Mouse (Mus musculus) limb, embryonic 12.5 days (tissue): Measurements from ENCODE around the gene Olfr1212. TPM values are rescaled to one million over a fixed set of nuclear protein-coding genes. Genes with fewer than 3 reads are reported as not detected.

Experiments
- ATAC-seq: fragments of 200-750 bp; cut with Nextera tagmentation; 2 replicates; pipeline ENCODE4 v1.8.0; 2017; ENCODE audit warnings: low read depth, moderate TSS enrichment; ENCODE audit not compliant: insufficient number of reproducible peaks, insufficient read depth, low FRiP score, low TSS enrichment
- H3K27ac ChIP-seq: fragments of 300-500 bp; sonication (generic); 2 replicates; pipeline ENCODE4 v1.5.1; 2016; ENCODE audit warnings: mild to moderate bottlenecking, moderate library complexity
- H3K27me3 ChIP-seq: fragments of 300-500 bp; sonication (generic); 2 replicates; pipeline ENCODE4 v1.6.1; 2016; ENCODE audit warnings: mild to moderate bottlenecking, moderate library complexity
- H3K36me3 ChIP-seq: fragments of 300-500 bp; sonication (generic); 2 replicates; pipeline ENCODE4 v1.6.1; 2016; ENCODE audit warnings: mild to moderate bottlenecking, moderate library complexity
- H3K4me1 ChIP-seq: fragments of 300-500 bp; sonication (generic); replicated peaks from 2 replicates; pipeline ENCODE4 v1.6.1; 2016
- H3K4me2 ChIP-seq: fragments of 300-500 bp; sonication (generic); 2 replicates; pipeline ENCODE4 v1.6.1; 2016; ENCODE audit warnings: mild to moderate bottlenecking, moderate library complexity
- H3K4me3 ChIP-seq: fragments of 300-500 bp; sonication (generic); replicated peaks from 2 replicates; pipeline ENCODE4 v1.5.1; 2016; ENCODE audit warnings: mild to moderate bottlenecking
- H3K9ac ChIP-seq: fragments of 300-500 bp; sonication (generic); replicated peaks from 2 replicates; pipeline ENCODE4 v1.6.1; 2016; ENCODE audit warnings: mild to moderate bottlenecking, moderate library complexity
- H3K9me3 ChIP-seq: fragments of 300-500 bp; sonication (generic); 2 replicates; pipeline ENCODE4 v1.6.1; 2016; ENCODE audit warnings: mild to moderate bottlenecking, moderate library complexity
- WGBS: fragments of 180-500 bp; shearing (Covaris S2); methylation state at CpG from one replicate; pipeline ENCODE4 v1.1.7; 2016; 5-methylcytosine and 5-hydroxymethylcytosine counted together
- polyA plus RNA-seq: library from polyadenylated mRNA; unstranded; fragments of >200 nt; fragmentation: Nextera tagmentation; extraction: Ambion mirVana; gene quantifications from 2 replicates; pipeline ENCODE4 v1.2.1, GENCODE M21; 2016

Gene Olfr1212
- polyA plus RNA-seq: not detected in 2 replicates

DNA sequence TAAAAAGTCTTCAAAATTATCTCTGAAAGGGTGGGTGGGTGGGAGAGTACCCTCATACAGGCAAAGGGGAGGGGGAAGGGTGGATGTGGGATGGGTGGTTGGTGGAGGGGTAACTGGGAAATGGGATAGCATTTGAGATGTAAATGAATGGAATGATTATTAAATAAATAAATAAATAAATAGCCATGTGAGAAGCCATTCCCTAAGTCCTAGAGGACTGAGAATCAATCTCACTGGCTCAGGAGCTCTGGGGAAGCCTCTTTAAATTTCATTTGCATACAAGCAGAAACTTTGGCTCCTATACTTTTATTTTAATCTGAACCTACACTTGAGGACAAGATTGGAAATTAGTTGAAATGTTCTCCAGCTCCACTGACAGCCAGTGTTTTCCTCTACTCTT is at the start of gene Olfr1212:
Gene Olfr1212 (plus strand): TSS at position 301 of the 400 bp plus-strand sequence.
- Histone ChIP-seq H3K4me3 (no peak within 1 kb of the TSS), H3K9me3 (no peaks in the 10 kb centered on the region), H3K4me2 (no peak within 1 kb of the TSS), H3K27me3 (no peaks in the 10 kb centered on the region), H3K4me1 (no peaks in the 10 kb centered on the region), H3K36me3 (no peaks in the 10 kb centered on the region), H3K27ac (no peak within 1 kb of the TSS), H3K9ac (no peak within 1 kb of the TSS)
- no peak for ATAC-seq

DNA sequence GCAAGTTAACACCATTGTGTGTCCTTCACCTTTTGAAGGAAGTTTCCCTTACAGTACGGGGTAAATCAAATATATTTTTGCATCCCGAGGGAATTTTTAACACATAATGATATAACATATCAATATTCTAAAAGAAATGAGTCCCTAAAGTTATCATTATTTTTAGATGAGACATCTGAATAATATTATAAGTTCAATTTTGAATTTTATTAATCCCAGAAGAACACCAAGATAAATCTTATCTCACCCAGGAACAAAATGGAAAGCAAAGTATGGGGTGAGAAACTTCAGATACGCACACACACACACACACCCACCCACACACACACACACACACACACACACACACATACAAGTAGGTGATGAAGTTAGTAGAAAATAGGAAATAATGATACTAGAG is 38.7 kb upstream of the Olfr1212 start, which contains the start of gene Olfr1209:
Gene Olfr1209 (minus strand): TSS at position 101 of the 400 bp plus-strand sequence.
- 89% methylated on average over 3 of the region's 3 CpGs for WGBS
- no peaks in the 10 kb centered on the region for H3K27me3 ChIP-seq
- H3K4me2 ChIP-seq: no peak within 1 kb of the TSS
- no peaks in the 10 kb centered on the region for H3K9me3 ChIP-seq
- no peaks in the 10 kb centered on the region for H3K36me3 ChIP-seq
- no peak for ATAC-seq
- H3K4me3 ChIP-seq: no peak within 1 kb of the TSS
- H3K27ac ChIP-seq: no peak within 1 kb of the TSS
- no peak within 1 kb of the TSS for H3K9ac ChIP-seq
- no peaks in the 10 kb centered on the region for H3K4me1 ChIP-seq

DNA sequence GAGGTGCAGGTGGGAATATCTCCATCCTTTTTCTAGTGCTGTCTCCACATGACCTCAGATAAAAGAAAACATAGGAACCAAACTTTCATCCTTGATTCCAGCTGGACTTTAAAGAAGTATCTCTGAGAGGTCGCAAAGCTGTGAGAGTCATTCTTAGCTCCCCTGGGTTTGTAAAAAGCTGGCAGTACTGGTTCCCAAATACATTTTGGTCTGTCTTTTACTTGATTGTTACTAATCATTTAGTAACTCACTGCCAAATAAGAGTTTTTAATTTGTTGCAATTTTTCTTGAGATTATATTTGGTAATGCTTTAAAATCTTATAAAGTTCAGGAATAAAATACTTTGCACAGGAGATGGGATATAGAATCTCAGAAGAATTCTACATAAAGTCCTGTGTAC is 15.8 kb upstream of the Olfr1212 start, which contains the start of gene Olfr1211:
Gene Olfr1211 (minus strand): TSS at position 101 of the 400 bp plus-strand sequence.
- no peaks in the 10 kb centered on the region for H3K27me3 ChIP-seq
- WGBS: 91% methylated on average over 1 of the region's 1 CpGs
- ATAC-seq: no peak
- no peak within 1 kb of the TSS for H3K9ac ChIP-seq
- no peak within 1 kb of the TSS for H3K27ac ChIP-seq
- H3K4me3 ChIP-seq: no peak within 1 kb of the TSS
- no peaks in the 10 kb centered on the region for H3K9me3 ChIP-seq
- H3K4me1 ChIP-seq: no peaks in the 10 kb centered on the region
- no peaks in the 10 kb centered on the region for H3K36me3 ChIP-seq
- no peak within 1 kb of the TSS for H3K4me2 ChIP-seq

DNA sequence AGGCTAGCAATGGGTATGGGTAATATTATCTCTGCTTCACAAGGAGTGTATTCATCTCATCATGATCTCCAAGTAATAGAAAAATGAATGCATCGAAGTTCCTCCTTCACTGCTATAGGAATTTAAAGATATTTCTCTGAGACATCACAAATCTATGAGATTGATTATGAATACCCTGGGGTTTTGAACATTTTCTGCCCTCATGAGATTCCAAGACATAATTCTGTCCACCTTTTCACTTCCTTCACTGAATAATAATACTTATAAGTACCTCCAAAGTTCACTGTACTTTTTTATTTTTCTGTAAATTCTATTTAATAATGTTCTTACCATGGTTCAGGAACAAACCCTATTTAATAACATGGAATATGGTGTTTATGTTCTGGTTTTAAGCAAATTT is 26.4 kb downstream of the Olfr1212 start, which contains the start of gene Gm13762:
Gene Gm13762 (minus strand): TSS at position 101 of the 400 bp plus-strand sequence.
- Histone ChIP-seq H3K9ac (no peak within 1 kb of the TSS), H3K4me3 (no peak within 1 kb of the TSS), H3K4me2 (no peak within 1 kb of the TSS), H3K36me3 (no peaks in the 10 kb centered on the region), H3K27me3 (no peaks in the 10 kb centered on the region), H3K4me1 (no peaks in the 10 kb centered on the region), H3K27ac (no peak within 1 kb of the TSS), H3K9me3 (no peaks in the 10 kb centered on the region)
- WGBS: 74% methylated on average over 1 of the region's 1 CpGs
- ATAC-seq: no peak

DNA sequence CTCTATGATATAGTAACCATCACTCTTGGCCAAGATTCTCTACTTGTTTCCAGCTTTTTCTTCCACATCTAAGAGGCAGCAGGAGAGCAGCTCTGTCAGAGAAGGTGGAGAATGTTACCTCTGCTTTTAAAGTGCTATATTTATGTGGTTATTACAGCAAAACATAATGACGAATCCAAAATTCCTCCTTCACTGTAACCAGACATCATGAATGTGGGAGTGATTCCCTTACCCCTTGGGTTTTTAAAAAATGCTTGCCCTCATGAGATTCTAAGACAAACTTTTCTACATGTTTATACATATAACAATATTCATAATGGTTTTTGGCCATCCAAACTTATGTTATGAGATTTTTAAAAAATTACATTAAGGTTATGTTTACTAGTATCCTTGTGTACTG is 38.8 kb downstream of the Olfr1212 start, which contains the start of gene Olfr1214:
Gene Olfr1214 (minus strand): TSS at position 101 of the 400 bp plus-strand sequence.
- Histone ChIP-seq H3K36me3 (no peaks in the 10 kb centered on the region), H3K9me3 (no peaks in the 10 kb centered on the region), H3K27ac (no peak within 1 kb of the TSS), H3K4me2 (no peak within 1 kb of the TSS), H3K27me3 (no peaks in the 10 kb centered on the region), H3K9ac (no peak within 1 kb of the TSS), H3K4me3 (no peak within 1 kb of the TSS), H3K4me1 (no peaks in the 10 kb centered on the region)
- no peak for ATAC-seq
- WGBS: 82% methylated on average over 1 of the region's 1 CpGs

DNA sequence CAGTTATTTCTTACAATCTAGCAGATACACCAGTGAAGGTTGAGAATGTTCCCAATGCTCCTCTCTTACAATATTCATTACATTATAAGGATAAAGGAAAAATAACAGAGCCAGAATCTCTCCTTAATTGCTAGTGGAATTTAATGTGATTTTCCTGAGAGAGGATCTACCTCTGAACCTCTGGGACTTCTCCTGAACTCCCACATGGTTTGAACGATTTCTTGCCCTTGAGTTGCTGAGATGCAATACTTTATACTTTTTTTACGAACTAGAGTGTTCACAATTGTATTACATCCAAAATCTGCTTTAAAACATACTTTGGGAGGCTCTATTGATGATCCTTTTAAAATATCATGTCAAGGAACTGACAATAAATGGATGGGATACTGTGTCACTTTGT is 53.1 kb downstream of the Olfr1212 start, which contains the start of gene Olfr1215:
Gene Olfr1215 (minus strand): TSS at position 101 of the 400 bp plus-strand sequence.
- H3K4me3 ChIP-seq: no peak within 1 kb of the TSS
- no peaks in the 10 kb centered on the region for H3K27me3 ChIP-seq
- no peak for ATAC-seq
- H3K9ac ChIP-seq: no peak within 1 kb of the TSS
- 77% methylated on average over 2 of the region's 2 CpGs for WGBS
- no peak within 1 kb of the TSS for H3K27ac ChIP-seq
- H3K4me1 ChIP-seq: no peaks in the 10 kb centered on the region
- H3K36me3 ChIP-seq: no peaks in the 10 kb centered on the region
- H3K4me2 ChIP-seq: no peak within 1 kb of the TSS
- H3K9me3 ChIP-seq: no peaks in the 10 kb centered on the region

Other genes with a start within 250 kb of the Olfr1212 start
- gene Olfr1196, start 249.4 kb upstream of the Olfr1212 start, polyA plus RNA-seq: not detected in 2 replicates
- gene Olfr1197, start 221.6 kb upstream of the Olfr1212 start, polyA plus RNA-seq: not detected in 2 replicates
- not detected in 2 replicates for gene Olfr1198, start 202.6 kb upstream of the Olfr1212 start, polyA plus RNA-seq
- not detected in 2 replicates for gene Olfr1199, start 193.5 kb upstream of the Olfr1212 start, polyA plus RNA-seq
- gene Olfr1200, start 183.5 kb upstream of the Olfr1212 start, polyA plus RNA-seq: not detected in 2 replicates
- gene Olfr1201, start 160.9 kb upstream of the Olfr1212 start, polyA plus RNA-seq: not detected in 2 replicates
- 0.05 TPM in 1 of 2 replicates, not detected in the other for gene Olfr1202, start 139.5 kb upstream of the Olfr1212 start, polyA plus RNA-seq
- not detected in 2 replicates for gene Olfr1205, start 124.2 kb upstream of the Olfr1212 start, polyA plus RNA-seq
- gene Olfr1204, start 104.7 kb upstream of the Olfr1212 start, polyA plus RNA-seq: not detected in 2 replicates
- gene Olfr1206, start 90.7 kb upstream of the Olfr1212 start, polyA plus RNA-seq: not detected in 2 replicates
- gene Olfr1208, start 51.7 kb upstream of the Olfr1212 start, polyA plus RNA-seq: not detected in 2 replicates
- not detected in 2 replicates for gene Olfr1209, start 38.8 kb upstream of the Olfr1212 start, polyA plus RNA-seq
- gene Olfr1211, start 15.9 kb upstream of the Olfr1212 start, polyA plus RNA-seq: not detected in 2 replicates
- gene Gm13762, start 26.3 kb downstream of the Olfr1212 start, polyA plus RNA-seq: not detected in 2 replicates
- gene Olfr1214, start 38.7 kb downstream of the Olfr1212 start, polyA plus RNA-seq: not detected in 2 replicates
- not detected in 2 replicates for gene Olfr1215, start 53.0 kb downstream of the Olfr1212 start, polyA plus RNA-seq
- gene Olfr1216, start 64.4 kb downstream of the Olfr1212 start, polyA plus RNA-seq: not detected in 2 replicates
- gene Olfr1217, start 78.1 kb downstream of the Olfr1212 start, polyA plus RNA-seq: not detected in 2 replicates
- not detected in 2 replicates for gene Olfr1218, start 107.2 kb downstream of the Olfr1212 start, polyA plus RNA-seq
- gene Olfr1219, start 129.5 kb downstream of the Olfr1212 start, polyA plus RNA-seq: not detected in 2 replicates
- not detected in 2 replicates for gene Olfr1220, start 152.9 kb downstream of the Olfr1212 start, polyA plus RNA-seq
- not detected in 2 replicates for gene Olfr1221, start 163.3 kb downstream of the Olfr1212 start, polyA plus RNA-seq
- not detected in 2 replicates for gene Olfr1222, start 179.1 kb downstream of the Olfr1212 start, polyA plus RNA-seq
- not detected in 2 replicates for gene Olfr1223, start 197.6 kb downstream of the Olfr1212 start, polyA plus RNA-seq
- not detected in 2 replicates for gene Olfr1224-ps1, start 210.1 kb downstream of the Olfr1212 start, polyA plus RNA-seq
- gene Olfr1225, start 220.7 kb downstream of the Olfr1212 start, polyA plus RNA-seq: not detected in 2 replicates
- not detected in 2 replicates for gene Olfr1226, start 246.1 kb downstream of the Olfr1212 start, polyA plus RNA-seq